Mouse (Mus musculus) cerebellum, adult 9-11 months (tissue): ENCODE measurements around the gene Camk2g.

Source experiments
- DNase-seq: peaks from one replicate; pipeline ENCODE4 v3.0.0; 2022

The Camk2g gene

GRCm38 (mm10) chr14:20783526-20783925, 10.4 kb downstream of the Camk2g start:
- DNase-seq: no peak

GRCm38 (mm10) chr14:20782860-20783259, 11.0 kb downstream of the Camk2g start:
- DNase-seq: no peak

- no peak for DNase-seq
Measured at GRCm38 (mm10) chr14:20780217-20780616, 13.7 kb downstream of the Camk2g start.

GRCm38 (mm10) chr14:20778496-20778895, 15.4 kb downstream of the Camk2g start:
- DNase-seq: peak; percentile 53

GRCm38 (mm10) chr14:20775661-20776060, 18.2 kb downstream of the Camk2g start:
- no peak for DNase-seq

GRCm38 (mm10) chr14:20773410-20773809, 20.5 kb downstream of the Camk2g start:
- DNase-seq: peak; percentile 51

- peak; percentile 38 for DNase-seq
Measured at GRCm38 (mm10) chr14:20772808-20773207, 21.1 kb downstream of the Camk2g start.

GRCm38 (mm10) chr14:20771941-20772340, 21.9 kb downstream of the Camk2g start:
- DNase-seq: no peak

- no peak for DNase-seq
Measured at GRCm38 (mm10) chr14:20768581-20768980, 25.3 kb downstream of the Camk2g start.

GRCm38 (mm10) chr14:20767936-20768335, 26.0 kb downstream of the Camk2g start:
- DNase-seq: no peak

- peak; percentile 83 for DNase-seq
Measured at GRCm38 (mm10) chr14:20765642-20766258, 28.1 kb downstream of the Camk2g start.

- DNase-seq: no peak
Measured at GRCm38 (mm10) chr14:20764942-20765341, 28.9 kb downstream of the Camk2g start.

- DNase-seq: no peak
Measured at GRCm38 (mm10) chr14:20758768-20759435, 35.0 kb downstream of the Camk2g start.

GRCm38 (mm10) chr14:20757370-20757907, 36.4 kb downstream of the Camk2g start:
- DNase-seq: peak; percentile 94

GRCm38 (mm10) chr14:20753792-20754191, 40.1 kb downstream of the Camk2g start:
- no peak for DNase-seq

- DNase-seq: no peak
Measured at GRCm38 (mm10) chr14:20750503-20750902, 43.4 kb downstream of the Camk2g start.

- DNase-seq: no peak
Measured at GRCm38 (mm10) chr14:20749494-20750051, 44.3 kb downstream of the Camk2g start.

GRCm38 (mm10) chr14:20748388-20748787, 45.5 kb downstream of the Camk2g start:
- DNase-seq: no peak

GRCm38 (mm10) chr14:20746935-20747334, 47.0 kb downstream of the Camk2g start:
- no peak for DNase-seq

- no peak for DNase-seq
Measured at GRCm38 (mm10) chr14:20743614-20744013, 50.3 kb downstream of the Camk2g start.

GRCm38 (mm10) chr14:20741301-20741700, 52.6 kb downstream of the Camk2g start:
- no peak for DNase-seq

- no peak for DNase-seq
Measured at GRCm38 (mm10) chr14:20738511-20738910, 55.4 kb downstream of the Camk2g start.

GRCm38 (mm10) chr14:20737306-20737705, 56.6 kb downstream of the Camk2g start:
- peak; percentile 69 for DNase-seq

- DNase-seq: no peak
Measured at GRCm38 (mm10) chr14:20735892-20736390, 57.9 kb downstream of the Camk2g start.
